Mouse (Mus musculus): ENCODE measurements around the gene Tcf25. TPM values are rescaled to one million over a fixed set of nuclear protein-coding genes. Genes with fewer than 3 reads are reported as not detected.
"Not testable (repeated sequence)": the region's sequence is repeated elsewhere in the genome, so short reads cannot be mapped to it uniquely, and the experiment has no call there.

Gene Tcf25
- polyA plus RNA-seq, 1 experiment from 2014 or later: 207 TPM

DNA sequence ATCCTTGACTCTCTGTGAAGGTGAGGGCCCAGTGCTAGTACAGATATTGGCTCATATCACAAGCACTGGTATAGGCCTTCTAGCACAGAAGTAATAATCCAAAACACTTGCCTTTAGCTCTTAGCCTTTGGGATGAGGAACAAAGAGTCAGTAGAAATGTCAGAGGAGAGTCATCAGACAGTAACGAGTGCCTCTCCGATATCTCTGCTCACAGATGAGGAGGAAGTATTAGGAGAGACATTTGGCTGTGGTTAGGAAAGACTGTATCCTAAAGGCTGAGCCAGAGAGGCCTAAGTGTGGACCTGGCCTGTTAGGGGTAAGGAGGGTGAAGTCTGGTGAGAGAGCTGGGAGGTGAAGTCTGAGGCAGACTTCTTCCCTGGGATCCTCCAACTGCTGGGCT, 68.2 kb downstream of the Tcf25 start:
- Histone ChIP-seq H3K27me3 (no peaks in the 10 kb centered on the region), H3K4me3 (no peak overlapping the region), H3K9me3 (replicated peaks) (no peaks in the 10 kb centered on the region), H3K9ac (no peak overlapping the region), H3K4me1 (peaks cover 10% of the 10 kb centered on the region), H3K27ac (no peak overlapping the region), H3K4me2 (no peak overlapping the region), H3K36me3 (ENCODE audit: poor library complexity, severe bottlenecking) (no peaks in the 10 kb centered on the region)
- no peak for ATAC-seq
- WGBS: 95% methylated on average over 2 of the region's 2 CpGs

DNA sequence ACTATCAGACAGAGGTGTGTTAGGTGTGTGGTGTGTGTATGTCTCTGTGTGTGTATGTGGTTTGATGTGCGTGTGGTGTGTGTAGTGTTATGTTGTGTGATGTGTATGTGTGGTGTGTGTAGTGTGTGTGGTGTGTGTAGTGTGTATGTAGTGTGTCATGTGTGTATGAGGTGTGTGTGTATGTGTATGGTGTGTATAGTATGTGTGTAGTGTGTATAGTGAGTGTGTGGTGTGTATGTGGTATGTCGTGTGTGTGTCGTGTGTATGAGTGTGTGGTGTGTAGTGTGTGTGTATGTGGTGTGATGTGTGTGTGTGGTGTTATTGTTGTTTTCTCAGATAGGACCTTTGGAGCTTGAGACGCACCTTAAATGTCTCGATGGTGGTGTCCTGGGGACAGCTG, 68.8 kb downstream of the Tcf25 start:
- Histone ChIP-seq H3K4me1 (peaks cover 10% of the 10 kb centered on the region), H3K27ac (no peak overlapping the region), H3K9me3 (replicated peaks) (no peaks in the 10 kb centered on the region), H3K27me3 (no peaks in the 10 kb centered on the region), H3K4me2 (peak overlapping the region; percentile 65), H3K4me3 (peak overlapping the region; percentile 68; the same call in 1 of the 2 replicates), H3K9ac (no peak overlapping the region), H3K36me3 (ENCODE audit: poor library complexity, severe bottlenecking) (no peaks in the 10 kb centered on the region)
- 82% methylated on average over 5 of the region's 5 CpGs for WGBS
- ATAC-seq: peak; percentile 46

DNA sequence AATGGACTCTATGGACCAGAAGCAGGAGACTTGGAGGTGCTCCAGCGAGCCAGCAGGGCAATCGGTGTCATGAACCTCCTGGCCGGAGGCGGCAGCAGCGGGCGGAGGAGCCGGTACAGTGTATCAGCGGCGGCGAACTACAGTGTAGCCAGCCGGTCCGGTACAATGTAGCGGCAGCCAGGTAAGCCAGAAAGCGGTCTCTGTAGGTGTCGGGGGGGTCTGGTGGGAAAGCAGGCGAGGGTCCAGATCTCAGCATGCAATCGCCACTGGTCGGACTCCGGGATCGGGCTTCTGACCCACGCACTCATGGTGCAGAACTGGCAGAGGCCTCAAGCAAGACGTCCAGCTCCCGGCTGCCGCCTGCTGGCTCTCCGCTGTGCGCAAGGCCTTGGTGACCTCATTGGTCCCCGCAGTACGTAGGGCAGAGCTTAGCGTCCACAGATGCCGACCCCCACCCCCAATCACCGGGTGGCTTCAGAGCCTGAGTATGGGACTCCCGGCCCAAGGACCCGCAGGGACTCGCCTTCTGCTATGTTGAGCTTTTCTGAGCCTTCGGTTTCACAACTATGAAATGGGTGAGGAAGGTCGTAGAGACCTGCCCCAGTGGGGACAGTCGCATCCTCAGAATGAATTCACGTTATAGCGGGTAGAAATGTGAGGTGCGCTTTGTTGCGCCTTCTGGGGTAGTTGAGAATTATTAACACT, 69.5 kb downstream of the Tcf25 start:
- Histone ChIP-seq H3K27me3 (no peaks in the 10 kb centered on the region), H3K4me1 (peaks cover 10% of the 10 kb centered on the region), H3K4me3 (peak overlapping the region; percentile 68), H3K9me3 (replicated peaks) (no peaks in the 10 kb centered on the region), H3K36me3 (ENCODE audit: poor library complexity, severe bottlenecking) (no peaks in the 10 kb centered on the region), H3K9ac (peak overlapping the region; percentile 81), H3K27ac (peak overlapping the region; percentile 57; the same call in 1 of the 2 replicates), H3K4me2 (peak overlapping the region; percentile 65)
- 1% methylated on average over 41 of the region's 41 CpGs for WGBS
- peak; percentile 94 for ATAC-seq

DNA sequence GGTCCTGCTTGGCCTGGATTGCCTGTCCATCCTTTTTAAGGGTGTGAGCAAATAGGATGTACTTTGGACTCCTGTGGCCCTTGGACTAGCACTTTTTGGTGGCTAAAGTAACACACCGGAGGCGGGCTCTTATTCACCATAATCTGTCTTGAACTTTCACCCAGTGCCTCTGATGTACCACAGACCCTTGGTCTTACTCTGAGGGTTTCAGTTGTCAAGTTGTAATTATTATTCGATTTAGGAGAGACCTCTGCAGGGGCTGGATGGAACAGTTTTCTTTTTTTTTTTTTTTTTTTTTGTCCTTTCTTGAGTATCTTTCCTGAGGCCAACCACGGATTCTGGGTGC, 70.0 kb downstream of the Tcf25 start:
- H3K27ac ChIP-seq: peak overlapping the region; percentile 57; the same call in 1 of the 2 replicates

DNA sequence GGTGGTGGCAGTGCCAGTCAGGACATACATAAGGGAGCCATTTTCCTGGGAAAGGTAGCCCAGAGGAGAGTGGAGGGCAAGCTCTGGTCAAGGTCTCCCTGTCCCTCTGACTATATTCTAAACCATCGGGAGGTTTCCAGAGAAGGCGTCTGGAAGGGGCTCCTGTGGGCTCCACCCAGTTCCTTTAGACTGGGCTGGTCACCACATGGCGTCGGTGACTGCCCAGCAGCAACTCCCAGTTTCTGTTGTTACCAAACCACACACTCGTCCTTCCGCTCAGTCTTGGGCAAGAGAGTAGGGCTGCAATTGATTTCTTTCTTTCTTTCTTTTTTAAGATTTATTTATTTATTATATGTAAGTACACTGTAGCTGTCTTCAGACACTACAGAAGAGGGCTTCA, 70.6 kb downstream of the Tcf25 start:
- Histone ChIP-seq H3K9ac (0 out of 2 replicates have a peak overlapping the region, but pooled peaks have one; percentile 81), H3K36me3 (ENCODE audit: poor library complexity, severe bottlenecking) (peaks cover 8% of the 10 kb centered on the region), H3K4me1 (peaks cover 10% of the 10 kb centered on the region), H3K27me3 (no peaks in the 10 kb centered on the region), H3K4me2 (peak overlapping the region; percentile 65), H3K4me3 (0 out of 2 replicates have a peak overlapping the region, but pooled peaks have one; percentile 68), H3K9me3 (replicated peaks) (no peaks in the 10 kb centered on the region), H3K27ac (no peak overlapping the region)
- no peak for ATAC-seq
- 90% methylated on average over 6 of the region's 6 CpGs for whole genome bisulfite sequencing

More for the DNA sequence above, 70.0 kb downstream of the Tcf25 start:
- Histone ChIP-seq H3K36me3 (ENCODE audit: poor library complexity, severe bottlenecking) (peaks cover 3% of the 10 kb centered on the region; the same call in 1 of the 2 replicates), H3K27me3 (no peaks in the 10 kb centered on the region), H3K4me3 (peak overlapping the region; percentile 68), H3K9ac (peak overlapping the region; percentile 81), H3K9me3 (replicated peaks) (no peaks in the 10 kb centered on the region), H3K4me1 (peaks cover 10% of the 10 kb centered on the region), H3K4me2 (peak overlapping the region; percentile 65)
- no peak for ATAC-seq
- 27% methylated on average over 4 of the region's 4 CpGs for WGBS

DNA sequence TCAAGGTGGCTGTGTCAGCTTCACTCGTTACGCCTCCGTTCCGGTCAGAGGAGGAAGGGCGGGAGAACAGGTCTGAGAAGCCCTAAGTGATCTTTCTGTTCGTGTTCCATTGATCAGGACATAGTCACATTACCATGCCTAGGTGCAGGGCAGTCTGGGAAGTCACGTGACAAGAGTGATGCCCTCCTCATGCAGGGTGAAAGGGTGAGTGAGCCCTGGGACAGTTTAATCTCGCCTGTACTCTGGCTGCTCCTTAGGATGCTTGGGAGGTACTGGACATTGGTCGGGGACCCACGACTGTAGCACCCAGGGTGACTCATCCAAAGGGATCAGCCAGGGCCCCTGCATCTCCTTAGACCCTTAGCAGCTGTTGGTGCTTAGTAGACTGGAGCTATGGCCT, 72.4 kb downstream of the Tcf25 start:
- no peak for ATAC-seq

DNA sequence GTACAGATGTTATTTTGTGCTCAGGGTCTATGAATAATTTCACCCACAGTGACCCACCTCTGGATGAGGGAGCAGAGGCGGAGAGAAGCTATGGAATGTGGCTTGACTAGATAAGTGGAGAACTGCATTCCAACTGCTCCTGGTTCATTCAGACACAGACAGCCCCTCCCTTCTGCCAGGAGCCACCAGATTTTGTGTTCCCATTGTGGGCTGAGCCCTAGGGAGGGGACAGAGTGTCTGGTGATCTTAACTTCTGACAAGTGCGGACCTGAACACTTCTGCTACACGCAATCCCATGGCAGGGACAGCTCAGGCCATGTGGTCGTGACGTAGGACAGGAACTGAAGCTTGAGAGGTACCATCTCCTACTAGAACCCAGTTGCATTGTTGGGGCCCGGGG, 73.2 kb downstream of the Tcf25 start:
- no peak overlapping the region for H3K4me2 ChIP-seq
- peaks cover 10% of the 10 kb centered on the region for H3K4me1 ChIP-seq
- no peak overlapping the region for H3K4me3 ChIP-seq
- H3K36me3 ChIP-seq (ENCODE audit: poor library complexity, severe bottlenecking): peaks cover 29% of the 10 kb centered on the region
- 91% methylated on average over 6 of the region's 6 CpGs for WGBS
- no peak overlapping the region for H3K27ac ChIP-seq
- ATAC-seq: no peak
- H3K27me3 ChIP-seq: no peaks in the 10 kb centered on the region
- no peak overlapping the region for H3K9ac ChIP-seq
- no peaks in the 10 kb centered on the region for H3K9me3 ChIP-seq (replicated peaks)

More for the DNA sequence above, 72.4 kb downstream of the Tcf25 start:
- Histone ChIP-seq H3K9me3 (replicated peaks) (no peaks in the 10 kb centered on the region), H3K27ac (no peak overlapping the region), H3K4me2 (no peak overlapping the region), H3K9ac (no peak overlapping the region), H3K27me3 (no peaks in the 10 kb centered on the region), H3K4me3 (no peak overlapping the region), H3K36me3 (ENCODE audit: poor library complexity, severe bottlenecking) (peaks cover 21% of the 10 kb centered on the region), H3K4me1 (peaks cover 10% of the 10 kb centered on the region)
- 83% methylated on average over 10 of the region's 10 CpGs for WGBS

DNA sequence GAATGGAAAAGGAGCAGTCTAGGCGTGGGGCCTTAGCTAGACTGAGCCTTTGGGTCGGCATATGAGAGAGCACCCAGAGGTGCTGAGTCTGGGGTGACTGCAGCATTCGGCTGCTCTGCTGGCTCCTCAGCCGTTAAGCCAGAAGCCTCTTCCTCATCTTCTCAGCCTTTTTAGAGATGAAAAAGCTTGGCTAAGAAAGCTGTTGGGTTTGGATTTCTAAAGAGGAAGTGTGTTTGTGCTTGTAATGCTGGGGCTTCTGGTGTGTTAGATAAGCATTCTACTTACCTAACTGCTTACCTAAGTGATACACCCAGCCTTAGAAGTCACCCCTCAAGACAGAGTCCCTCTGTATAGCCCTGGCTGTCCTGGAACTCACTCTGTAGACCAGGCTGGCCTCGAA, 77.2 kb downstream of the Tcf25 start:
- H3K9me3 ChIP-seq (replicated peaks): no peaks in the 10 kb centered on the region
- no peak overlapping the region for H3K4me2 ChIP-seq
- H3K4me3 ChIP-seq: no peak overlapping the region
- H3K27me3 ChIP-seq: no peaks in the 10 kb centered on the region
- no peak overlapping the region for H3K9ac ChIP-seq
- no peak overlapping the region for H3K27ac ChIP-seq
- no peak for ATAC-seq
- peaks cover 64% of the 10 kb centered on the region for H3K36me3 ChIP-seq (ENCODE audit: poor library complexity, severe bottlenecking)
- 87% methylated on average over 5 of the region's 5 CpGs for WGBS
- H3K4me1 ChIP-seq: no peaks in the 10 kb centered on the region

DNA sequence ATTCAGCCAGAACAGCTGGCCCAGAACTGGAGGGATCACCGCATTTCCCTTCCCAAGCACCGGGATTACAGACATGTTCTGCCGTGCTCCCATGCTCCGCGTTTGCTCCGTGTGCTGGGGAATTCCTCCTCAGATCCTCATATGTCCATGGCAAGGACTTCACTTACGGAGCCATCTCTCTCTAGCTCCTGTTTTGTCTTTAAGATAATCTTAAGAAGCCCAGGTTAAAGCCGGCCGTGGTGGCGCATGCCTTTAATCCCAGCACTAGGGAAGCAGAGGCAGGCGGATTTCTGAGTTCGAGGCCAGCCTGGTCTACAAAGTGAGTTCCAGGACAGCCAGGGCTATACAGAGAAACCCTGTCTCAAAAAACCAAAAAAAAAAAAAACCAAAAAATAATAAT, 78.2 kb downstream of the Tcf25 start:
- not testable (repeated sequence) for H3K4me1 ChIP-seq; H3K9ac ChIP-seq; H3K27me3 ChIP-seq; H3K4me3 ChIP-seq; H3K9me3 ChIP-seq (replicated peaks); H3K4me2 ChIP-seq; ATAC-seq; H3K27ac ChIP-seq
- 92% methylated on average over 12 of the region's 12 CpGs for WGBS
- H3K36me3 ChIP-seq (ENCODE audit: poor library complexity, severe bottlenecking): peaks cover 74% of the 10 kb centered on the region

DNA sequence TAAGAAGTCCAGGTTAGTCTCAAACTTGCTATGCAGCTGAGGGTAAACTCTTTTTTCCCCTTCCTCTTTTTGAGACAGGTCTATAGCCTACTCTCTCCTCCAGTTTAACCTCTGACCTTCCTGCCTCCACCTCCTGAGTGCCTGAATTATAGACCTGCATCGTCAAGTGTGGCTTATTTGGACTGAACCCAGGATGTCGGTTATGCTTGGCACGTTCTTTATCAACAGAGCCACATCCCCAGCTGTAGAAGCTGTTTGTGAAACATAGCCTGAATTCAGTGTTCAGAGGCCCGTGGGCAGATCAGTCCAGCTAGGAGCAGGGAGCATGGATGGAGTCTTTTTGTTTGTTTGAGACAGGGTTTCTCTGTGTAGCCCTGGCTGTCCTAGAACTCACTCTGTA, 78.6 kb downstream of the Tcf25 start:
- no peaks in the 10 kb centered on the region for H3K4me1 ChIP-seq
- no peak for ATAC-seq
- H3K36me3 ChIP-seq (ENCODE audit: poor library complexity, severe bottlenecking): peaks cover 78% of the 10 kb centered on the region
- no peak overlapping the region for H3K9ac ChIP-seq
- H3K4me2 ChIP-seq: no peak overlapping the region
- H3K4me3 ChIP-seq: no peak overlapping the region
- no peak overlapping the region for H3K27ac ChIP-seq
- no peaks in the 10 kb centered on the region for H3K9me3 ChIP-seq (replicated peaks)
- 90% methylated on average over 4 of the region's 4 CpGs for WGBS
- no peaks in the 10 kb centered on the region for H3K27me3 ChIP-seq

DNA sequence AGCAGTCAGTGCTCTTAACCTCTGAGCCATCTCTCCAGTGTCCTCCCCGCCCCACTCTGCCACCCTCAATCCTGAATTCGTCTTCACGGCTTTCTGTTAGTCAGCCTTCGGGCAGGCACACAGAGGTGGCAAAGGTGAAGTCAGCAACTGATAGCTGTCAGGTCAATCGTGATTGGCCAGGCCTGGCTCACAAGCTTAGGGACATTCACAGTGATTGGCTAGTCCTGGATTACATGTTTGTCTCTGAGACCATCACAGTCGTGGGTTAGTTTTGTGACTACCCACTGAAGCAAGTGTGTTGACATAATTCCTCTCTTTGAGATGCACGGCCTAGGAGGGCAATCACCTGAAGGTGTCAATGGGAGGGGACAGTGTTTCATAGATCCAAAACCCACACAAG, 79.7 kb downstream of the Tcf25 start:
- H3K4me2 ChIP-seq: no peak overlapping the region
- no peak overlapping the region for H3K9ac ChIP-seq
- H3K4me3 ChIP-seq: no peak overlapping the region
- no peaks in the 10 kb centered on the region for H3K9me3 ChIP-seq (replicated peaks)
- ATAC-seq: no peak
- peaks cover 87% of the 10 kb centered on the region for H3K36me3 ChIP-seq (ENCODE audit: poor library complexity, severe bottlenecking)
- no peak overlapping the region for H3K27ac ChIP-seq
- H3K4me1 ChIP-seq: no peaks in the 10 kb centered on the region
- 80% methylated on average over 7 of the region's 7 CpGs for WGBS
- no peaks in the 10 kb centered on the region for H3K27me3 ChIP-seq
